Mouse (Mus musculus) embryonic facial prominence, embryonic 11.5 days (tissue): ENCODE data around the gene Hhat. TPM values are rescaled to one million over a fixed set of nuclear protein-coding genes. Genes with fewer than 3 reads are reported as not detected.

ENCODE experiments used
- ATAC-seq: fragments of 200-750 bp; cut with Nextera tagmentation; replicated peaks from 2 replicates; pipeline ENCODE4 v1.8.0; 2017; ENCODE audit warnings: low read depth; ENCODE audit not compliant: insufficient number of reproducible peaks, low FRiP score, low TSS enrichment
- DNase-seq: peaks from one replicate; pipeline ENCODE4 v3.0.0-alpha.2; 2015; ENCODE audit warnings: low spot score
- H3K27ac ChIP-seq: fragments of 300-500 bp; sonication (generic); replicated peaks from 2 replicates; pipeline ENCODE4 v1.5.1; 2014; ENCODE audit warnings: mild to moderate bottlenecking, low read depth, low read length, control low read depth
- H3K27me3 ChIP-seq: fragments of 300-500 bp; sonication (generic); 2 replicates; pipeline ENCODE4 v1.6.1; 2014; ENCODE audit warnings: mild to moderate bottlenecking, low read length, moderate library complexity, mixed read lengths; ENCODE audit not compliant: control insufficient read depth, insufficient read depth
- H3K36me3 ChIP-seq: fragments of 300-500 bp; sonication (generic); replicated peaks from 2 replicates; pipeline ENCODE4 v1.6.1; 2014; ENCODE audit warnings: low read depth, mild to moderate bottlenecking, low read length, moderate library complexity, mixed read lengths; ENCODE audit not compliant: control insufficient read depth, insufficient read depth
- H3K4me1 ChIP-seq: fragments of 300-500 bp; sonication (generic); 2 replicates; pipeline ENCODE4 v1.6.1; 2014; ENCODE audit warnings: low read length, mixed read lengths; ENCODE audit not compliant: control insufficient read depth, insufficient read depth
- H3K4me2 ChIP-seq: fragments of 300-500 bp; sonication (generic); 2 replicates; pipeline ENCODE4 v1.6.1; 2014; ENCODE audit warnings: low read depth, mild to moderate bottlenecking, control low read depth, low read length, moderate library complexity
- H3K4me3 ChIP-seq: fragments of 300-500 bp; sonication (generic); 2 replicates; pipeline ENCODE4 v1.5.1; 2014; ENCODE audit warnings: low read depth, low read length, control low read depth
- H3K9ac ChIP-seq: fragments of 300-500 bp; sonication (generic); replicated peaks from 2 replicates; pipeline ENCODE4 v1.6.1; 2014; ENCODE audit warnings: mild to moderate bottlenecking, control low read depth, low read length
- H3K9me3 ChIP-seq: fragments of 300-500 bp; sonication (generic); replicated peaks from 2 replicates; pipeline ENCODE4 v1.6.1; 2016; ENCODE audit warnings: mild to moderate bottlenecking, low read length, inconsistent platforms, mixed read lengths; ENCODE audit not compliant: control insufficient read depth
- whole genome bisulfite sequencing: fragments of 180-500 bp; shearing (Covaris S2); extraction: QIAGEN DNeasy Blood & Tissue Kit; methylation state at CpG from one replicate; pipeline ENCODE4 v1.1.7; 2014; 5-methylcytosine and 5-hydroxymethylcytosine counted together
- polyA plus RNA-seq: library from polyadenylated mRNA; unstranded; fragments of >200 nt; fragmentation: Nextera tagmentation; extraction: Ambion mirVana; gene quantifications from 2 replicates; pipeline ENCODE4 v1.2.1, GENCODE M21; 2014

Gene Hhat
- polyA plus RNA-seq, 1 experiment from 2014 or later = 9.1 TPM

DNA sequence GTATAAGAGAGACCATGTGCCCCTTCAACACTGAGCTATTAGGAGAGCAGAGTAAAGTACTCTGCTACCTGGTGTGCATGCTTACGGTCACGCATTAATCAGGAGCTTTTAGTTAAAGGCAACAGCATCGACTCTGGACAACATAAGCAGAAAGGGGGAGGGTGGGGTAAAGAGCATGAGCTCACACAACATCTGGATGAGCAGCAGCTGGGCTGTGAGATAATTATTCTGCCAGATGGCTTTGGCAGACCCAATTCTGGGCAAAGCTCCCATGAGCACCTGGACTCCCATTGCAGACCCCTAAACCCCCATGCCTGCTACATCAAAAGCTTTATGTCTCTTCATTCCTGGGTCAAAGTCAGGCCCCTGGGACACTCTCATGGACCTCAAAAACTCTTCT, 121.8 kb downstream of the Hhat start:
- Histone ChIP-seq H3K9ac (no peak overlapping the region), H3K4me3 (no peak overlapping the region), H3K27ac (no peak overlapping the region), H3K4me1 (no peaks in the 10 kb centered on the region; the same call in 1 of the 2 replicates), H3K27me3 (no peaks in the 10 kb centered on the region), H3K9me3 (no peaks in the 10 kb centered on the region), H3K4me2 (no peak overlapping the region), H3K36me3 (no peaks in the 10 kb centered on the region)
- ATAC-seq = no peak
- WGBS = 58% methylated on average over 3 of the region's 3 CpGs
- DNase-seq = peak; percentile 32

DNA sequence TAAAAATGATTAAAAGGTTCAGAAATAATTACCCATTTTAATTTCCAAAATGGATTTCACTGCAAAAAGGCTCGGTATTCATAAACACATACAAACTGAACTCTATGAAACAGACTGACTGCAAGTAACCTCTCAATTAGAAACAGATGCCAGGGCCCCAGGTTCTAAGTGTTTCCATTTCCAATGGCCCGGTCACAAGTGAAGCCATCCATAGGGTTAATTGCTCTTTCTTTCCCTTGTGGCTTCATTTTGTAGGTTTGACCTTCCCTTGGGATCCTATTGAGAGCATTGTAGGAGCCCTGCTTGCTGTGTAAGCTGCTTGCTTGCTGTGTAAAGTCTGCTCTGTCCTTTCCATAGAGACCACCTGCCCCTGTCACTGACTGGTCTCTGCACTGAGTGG, 123.7 kb downstream of the Hhat start:
- 0 out of 2 replicates have a peak overlapping the region, but pooled peaks have one; percentile 41 for H3K27ac ChIP-seq
- H3K4me3 ChIP-seq = no peak overlapping the region
- no peaks in the 10 kb centered on the region for H3K27me3 ChIP-seq
- H3K9ac ChIP-seq = no peak overlapping the region
- H3K36me3 ChIP-seq = no peaks in the 10 kb centered on the region
- 29% methylated on average over 2 of the region's 2 CpGs for WGBS
- no peak overlapping the region for H3K4me2 ChIP-seq
- H3K9me3 ChIP-seq = no peaks in the 10 kb centered on the region
- DNase-seq (peak; percentile 79), ATAC-seq (no peak)
- H3K4me1 ChIP-seq = no peaks in the 10 kb centered on the region; the same call in 1 of the 2 replicates

- Histone ChIP-seq H3K4me1 (no peaks in the 10 kb centered on the region), H3K36me3 (no peaks in the 10 kb centered on the region), H3K4me3 (no peak overlapping the region), H3K27me3 (no peaks in the 10 kb centered on the region), H3K4me2 (no peak overlapping the region), H3K9me3 (no peaks in the 10 kb centered on the region), H3K27ac (no peak overlapping the region), H3K9ac (no peak overlapping the region)
- ATAC-seq (no peak), DNase-seq (no peak)
- 68% methylated on average over 2 of the region's 2 CpGs for WGBS
Observed at GRCm38 (mm10) chr1:192642126-192642525, 128.9 kb downstream of the Hhat start.

GRCm38 (mm10) chr1:192639175-192639574, 131.8 kb downstream of the Hhat start:
- Histone ChIP-seq H3K9me3 (no peaks in the 10 kb centered on the region), H3K9ac (no peak overlapping the region), H3K4me1 (no peaks in the 10 kb centered on the region), H3K4me3 (no peak overlapping the region), H3K27me3 (no peaks in the 10 kb centered on the region), H3K27ac (no peak overlapping the region), H3K36me3 (no peaks in the 10 kb centered on the region; the same call in 1 of the 2 replicates), H3K4me2 (no peak overlapping the region)
- ATAC-seq = no peak
- DNase-seq = no peak
- 69% methylated on average over 3 of the region's 3 CpGs for WGBS

DNA sequence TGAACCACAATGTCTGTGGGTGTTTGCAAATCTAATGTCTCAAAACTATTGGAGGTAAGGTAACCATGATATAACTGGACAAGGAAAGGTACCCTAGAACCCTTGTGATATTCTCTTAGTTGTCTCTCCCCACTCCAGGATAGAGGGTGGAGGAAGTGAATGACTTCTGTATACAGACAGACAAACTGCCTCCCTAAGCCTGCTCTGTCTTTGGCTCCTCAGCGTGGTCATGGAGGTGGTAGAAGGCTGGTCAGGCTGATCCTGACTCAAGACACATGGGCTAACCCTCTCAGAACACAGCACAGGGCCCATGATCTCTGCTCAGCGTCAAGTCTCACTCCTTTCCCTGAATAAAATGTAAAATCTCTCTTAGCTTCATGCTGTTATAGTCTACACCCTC, 149.2 kb downstream of the Hhat start:
- Histone ChIP-seq H3K36me3 (no peaks in the 10 kb centered on the region), H3K4me2 (no peak overlapping the region), H3K4me3 (no peak overlapping the region), H3K27ac (no peak overlapping the region), H3K9me3 (no peaks in the 10 kb centered on the region), H3K4me1 (no peaks in the 10 kb centered on the region), H3K9ac (no peak overlapping the region), H3K27me3 (no peaks in the 10 kb centered on the region)
- 85% methylated on average over 2 of the region's 2 CpGs for WGBS
- no peak for DNase-seq
- no peak for ATAC-seq

- Histone ChIP-seq H3K9me3 (no peaks in the 10 kb centered on the region), H3K27ac (no peak overlapping the region), H3K36me3 (no peaks in the 10 kb centered on the region), H3K27me3 (no peaks in the 10 kb centered on the region), H3K9ac (no peak overlapping the region), H3K4me2 (no peak overlapping the region), H3K4me3 (no peak overlapping the region), H3K4me1 (no peaks in the 10 kb centered on the region)
- DNase-seq (no peak), ATAC-seq (no peak)
- WGBS = 64% methylated on average over 6 of the region's 6 CpGs
Observed at GRCm38 (mm10) chr1:192613271-192613670, 157.8 kb downstream of the Hhat start.

DNA sequence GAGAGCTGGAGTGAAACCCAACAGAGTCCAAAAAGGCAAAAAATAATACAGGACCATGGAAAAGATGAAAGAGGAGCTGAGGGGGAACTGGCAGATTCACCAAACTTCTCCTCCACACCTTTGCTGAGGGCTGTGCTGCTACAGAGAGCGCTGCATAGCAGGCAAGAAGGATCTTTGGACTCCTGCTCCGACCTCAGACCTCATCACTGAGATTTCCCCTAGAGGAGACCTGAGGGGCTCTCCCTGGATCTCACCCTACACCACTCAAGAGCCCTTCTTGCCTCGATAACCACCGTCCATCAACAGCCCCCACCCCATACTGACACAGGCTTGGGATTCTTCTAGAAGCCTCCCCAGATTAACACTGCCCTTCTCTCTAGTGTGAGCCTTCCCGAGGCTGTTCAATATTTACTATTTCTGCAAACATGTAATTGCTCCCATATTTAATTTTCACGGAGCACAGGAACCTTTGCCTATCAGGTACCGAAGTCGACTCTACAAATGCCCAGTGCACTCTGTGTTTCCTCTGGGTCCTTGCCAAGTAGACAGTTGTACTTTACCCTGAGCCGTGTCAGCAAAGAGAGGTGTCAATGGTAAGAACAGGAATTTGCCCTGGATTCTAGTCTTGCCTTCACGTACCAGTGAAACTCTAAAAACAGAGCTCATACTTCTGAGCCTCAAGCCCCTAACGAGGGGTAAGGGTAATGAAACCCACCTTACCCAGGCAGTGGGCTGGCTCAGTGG, 158.9 kb downstream of the Hhat start:
- DNase-seq (no peak), ATAC-seq (no peak)
- no peaks in the 10 kb centered on the region for H3K27me3 ChIP-seq
- WGBS = 78% methylated on average over 11 of the region's 11 CpGs
- no peaks in the 10 kb centered on the region for H3K9me3 ChIP-seq
- H3K4me3 ChIP-seq = no peak overlapping the region
- no peak overlapping the region for H3K4me2 ChIP-seq
- no peaks in the 10 kb centered on the region for H3K4me1 ChIP-seq
- no peaks in the 10 kb centered on the region for H3K36me3 ChIP-seq
- no peak overlapping the region for H3K27ac ChIP-seq
- H3K9ac ChIP-seq = no peak overlapping the region

- Histone ChIP-seq H3K4me3 (no peak overlapping the region), H3K9ac (no peak overlapping the region), H3K4me1 (no peaks in the 10 kb centered on the region), H3K27ac (no peak overlapping the region), H3K36me3 (no peaks in the 10 kb centered on the region), H3K4me2 (no peak overlapping the region), H3K27me3 (no peaks in the 10 kb centered on the region), H3K9me3 (no peaks in the 10 kb centered on the region)
- 85% methylated on average over 8 of the region's 8 CpGs for WGBS
- no peak for ATAC-seq
- DNase-seq = no peak
Observed at GRCm38 (mm10) chr1:192606876-192607275, 164.1 kb downstream of the Hhat start.
